Mouse (Mus musculus) intestine, postnatal 0 days (tissue): ENCODE results near the gene Rtraf. TPM values are rescaled to one million over a fixed set of nuclear protein-coding genes. Genes with fewer than 3 reads are reported as not detected.
A peak's percentile ranks its signal among the peaks of the same experiment; 100 is the strongest.
"Not testable (repeated sequence)": the region's sequence is repeated elsewhere in the genome, so short reads cannot be mapped to it uniquely, and the experiment has no call there.

Experiments
- ATAC-seq: fragments of 200-750 bp; cut with Nextera tagmentation; 2 replicates; pipeline ENCODE4 v1.8.0; 2017; ENCODE audit warnings: mild to moderate bottlenecking, moderate TSS enrichment, moderate library complexity
- H3K27ac ChIP-seq: fragments of 300-500 bp; sonication (generic); 2 replicates; pipeline ENCODE4 v1.5.1; 2014; ENCODE audit warnings: mild to moderate bottlenecking, low read depth, low read length, moderate library complexity
- H3K27me3 ChIP-seq: fragments of 300-500 bp; sonication (generic); replicated peaks from 2 replicates; pipeline ENCODE4 v1.6.1; 2014; ENCODE audit warnings: low read length, mixed read lengths; ENCODE audit not compliant: control insufficient read depth, insufficient read depth
- H3K36me3 ChIP-seq: fragments of 300-500 bp; sonication (generic); 2 replicates; pipeline ENCODE4 v1.6.1; 2014; ENCODE audit warnings: mild to moderate bottlenecking, moderate library complexity; ENCODE audit not compliant: control insufficient read depth, insufficient read depth
- H3K4me1 ChIP-seq: fragments of 300-500 bp; sonication (generic); replicated peaks from 2 replicates; pipeline ENCODE4 v1.6.1; 2014; ENCODE audit warnings: antibody characterized with exemption, low read length, mixed read lengths; ENCODE audit not compliant: control insufficient read depth, insufficient read depth
- H3K4me2 ChIP-seq: fragments of 300-500 bp; sonication (generic); replicated peaks from 2 replicates; pipeline ENCODE4 v1.6.1; 2014; ENCODE audit warnings: low read depth, mild to moderate bottlenecking, moderate library complexity
- H3K4me3 ChIP-seq: fragments of 300-500 bp; sonication (generic); 2 replicates; pipeline ENCODE4 v1.5.1; 2014; ENCODE audit warnings: low read depth, low read length
- H3K9ac ChIP-seq: fragments of 300-500 bp; sonication (generic); 2 replicates; pipeline ENCODE4 v1.6.1; 2014; ENCODE audit warnings: mild to moderate bottlenecking, low read depth, low read length
- H3K9me3 ChIP-seq: fragments of 300-500 bp; sonication (generic); 2 replicates; pipeline ENCODE4 v1.6.1; 2016; ENCODE audit warnings: mixed run types; ENCODE audit not compliant: control insufficient read depth
- CTCF ChIP-seq: sonication (generic); IDR thresholded peaks from 2 replicates; pipeline ENCODE4 v1.5.1; 2016; ENCODE audit warnings: low read depth, mild to moderate bottlenecking, control low read depth, antibody characterized with exemption, moderate library complexity
- whole genome bisulfite sequencing: fragments of 180-500 bp; shearing (Covaris S2); extraction: QIAGEN DNeasy Blood & Tissue Kit; methylation state at CpG from one replicate; pipeline ENCODE4 v1.1.7; 2014; 5-methylcytosine and 5-hydroxymethylcytosine counted together
- polyA plus RNA-seq: library from polyadenylated mRNA; unstranded; fragments of >200 nt; fragmentation: Nextera tagmentation; extraction: Ambion mirVana; gene quantifications from 2 replicates; pipeline ENCODE4 v1.2.1, GENCODE M21; 2015

Gene Rtraf
- 209 TPM in 2 replicates for polyA plus RNA-seq

DNA sequence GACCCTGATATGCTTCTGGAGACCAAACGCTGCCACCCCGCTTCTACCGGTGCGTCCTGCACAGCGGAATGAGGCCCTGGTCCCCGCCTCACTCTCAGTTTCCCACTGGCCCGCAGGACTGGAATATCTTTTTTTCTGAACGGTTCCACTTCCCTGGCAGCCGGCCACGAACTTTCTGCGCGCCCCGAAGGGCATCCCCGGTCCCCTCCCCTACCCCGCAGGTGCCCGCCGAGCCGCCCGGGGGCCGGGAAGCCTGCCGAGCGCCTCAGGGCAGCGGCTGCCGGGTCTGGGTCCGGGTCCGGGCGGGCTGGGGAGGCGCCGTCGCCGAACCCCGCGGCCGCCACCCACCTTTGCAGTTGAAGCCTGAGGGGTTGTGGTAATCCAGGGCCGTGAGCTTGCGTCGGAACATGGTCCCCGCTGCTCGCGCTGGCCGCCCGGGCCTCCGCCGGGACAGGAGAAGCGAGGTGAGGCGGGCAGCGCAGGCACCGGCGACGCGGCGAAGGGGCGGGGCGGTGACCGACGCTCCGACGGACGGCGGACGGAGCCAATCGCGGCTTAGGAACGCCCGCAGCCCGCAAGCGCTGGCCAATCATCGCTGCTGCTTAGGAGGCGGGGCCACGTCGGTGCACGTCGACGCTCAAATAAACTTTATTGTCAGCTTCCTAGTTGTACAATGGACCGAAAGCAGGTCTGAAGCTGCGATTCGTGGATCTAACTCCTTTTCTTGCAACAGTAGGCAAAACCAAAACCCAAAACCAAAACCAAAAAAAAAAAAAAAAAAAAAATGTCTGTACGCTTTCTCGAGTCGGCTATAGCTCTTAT, at the start of gene Rtraf:
TSS of gene Rtraf (minus strand) at position 504 of the 822 bp plus-strand sequence.
- peak; percentile 99 for ATAC-seq
- Histone ChIP-seq H3K4me1 (no peaks in the 10 kb centered on the region), H3K4me3 (peak within 1 kb of the TSS; percentile 96), H3K9me3 (no peaks in the 10 kb centered on the region), H3K27ac (peak within 1 kb of the TSS; percentile 80), H3K4me2 (peak within 1 kb of the TSS; percentile 82), H3K36me3 (peaks cover 19% of the 10 kb centered on the region), H3K9ac (peak within 1 kb of the TSS; percentile 90), H3K27me3 (no peaks in the 10 kb centered on the region)
- WGBS, result under 1% methylated on average over 80 of the region's 80 CpGs
- TF ChIP-seq CTCF, result no peak

DNA sequence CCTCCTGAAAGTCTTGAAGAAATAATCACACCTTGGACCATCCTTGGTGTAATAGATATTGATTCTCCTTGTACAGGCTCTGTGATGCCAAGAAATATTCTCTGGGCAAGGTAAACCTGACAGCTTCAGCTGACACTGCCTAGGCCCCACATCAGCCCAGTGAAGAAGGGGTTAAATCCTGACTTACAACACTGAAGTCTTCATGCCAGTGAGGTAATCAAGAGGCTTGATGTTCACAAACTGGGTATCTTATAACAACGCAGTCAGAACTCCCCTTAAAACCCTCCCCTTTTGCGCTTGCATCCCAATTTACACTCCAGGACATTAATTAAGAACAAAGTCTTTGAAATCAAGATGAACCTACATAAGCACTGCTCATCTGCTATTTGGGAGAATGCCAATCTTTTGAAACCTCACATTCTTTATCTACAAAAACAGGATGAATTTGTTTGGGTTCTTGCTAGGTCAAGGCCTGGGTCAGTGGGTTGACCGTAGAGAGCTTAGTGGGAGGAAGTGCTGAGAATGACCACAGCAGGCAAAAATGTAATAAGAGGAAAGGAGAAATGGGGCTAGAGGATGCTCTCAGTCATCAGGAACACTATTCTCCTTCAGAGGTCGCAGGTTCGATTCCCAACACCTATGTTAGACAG, 43.8 kb upstream of the Rtraf start:
- whole genome bisulfite sequencing, result 63% methylated on average over 5 of the region's 5 CpGs
- ATAC-seq, result no peak
- Histone ChIP-seq H3K36me3 (no peaks in the 10 kb centered on the region), H3K4me1 (peaks cover 7% of the 10 kb centered on the region), H3K27ac (no peak overlapping the region), H3K27me3 (no peaks in the 10 kb centered on the region), H3K9me3 (no peaks in the 10 kb centered on the region), H3K4me2 (no peak overlapping the region), H3K4me3 (no peak overlapping the region), H3K9ac (no peak overlapping the region)
- no peak for TF ChIP-seq CTCF

DNA sequence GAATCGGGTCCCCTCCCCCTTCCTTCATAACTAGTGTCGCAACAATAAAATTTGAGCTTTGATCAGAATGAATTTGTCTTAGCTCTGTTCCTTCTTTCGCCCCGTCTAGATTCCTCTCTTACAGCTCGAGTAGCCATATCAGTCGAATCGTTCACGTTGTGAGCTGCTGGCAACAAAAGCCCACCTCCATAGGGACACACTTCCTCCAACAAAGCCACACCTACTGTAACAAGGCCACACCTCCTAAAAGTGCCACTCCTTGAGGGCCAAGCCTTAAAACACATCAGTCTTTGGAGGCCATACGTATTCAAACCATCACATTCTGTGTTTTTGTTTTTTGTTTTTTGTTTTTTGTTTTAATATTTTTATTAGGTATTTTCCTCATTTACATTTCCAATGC, 41.5 kb upstream of the Rtraf start:
- WGBS, result 83% methylated on average over 8 of the region's 9 CpGs
- H3K4me1 ChIP-seq, ATAC-seq: not testable (repeated sequence)

DNA sequence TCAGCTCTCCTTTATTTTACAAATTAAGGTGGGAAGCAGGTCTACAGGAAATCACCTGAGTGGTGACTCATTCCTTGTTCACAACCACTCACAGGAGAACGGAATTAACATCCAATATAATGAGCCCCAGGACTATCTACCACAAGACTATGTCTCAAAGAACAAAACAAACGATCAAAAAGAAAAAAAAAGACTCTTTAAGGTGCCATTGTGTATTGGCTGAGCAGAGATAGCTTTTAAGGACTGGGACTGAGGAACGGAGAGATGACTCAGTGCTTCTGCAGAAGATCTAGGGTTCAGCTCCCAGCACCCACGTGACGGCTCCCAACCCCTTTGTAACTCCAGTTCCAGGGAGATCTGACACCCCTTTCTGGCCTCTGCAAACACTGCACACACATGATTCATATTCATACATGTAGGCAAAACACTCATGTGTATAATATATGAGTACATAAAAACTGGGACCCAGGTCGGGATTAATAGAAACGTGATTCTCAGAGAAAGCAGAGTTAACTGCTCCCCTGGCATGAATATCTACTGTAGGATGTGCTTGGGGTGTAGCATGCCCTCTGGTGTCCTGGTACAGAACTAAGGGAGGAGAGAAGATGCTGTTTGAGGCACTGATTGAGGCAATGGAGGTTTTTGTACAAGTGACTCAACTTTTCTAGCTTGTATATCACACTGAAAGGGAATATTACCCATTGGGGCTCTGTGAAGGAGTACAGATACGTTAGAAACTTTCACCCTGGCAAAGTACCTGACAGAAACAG, 37.9 kb upstream of the Rtraf start:
- H3K9me3 ChIP-seq, result no peaks in the 10 kb centered on the region
- H3K4me3 ChIP-seq, result no peak overlapping the region
- no peak overlapping the region for H3K27ac ChIP-seq
- H3K4me1 ChIP-seq, result no peaks in the 10 kb centered on the region
- no peak overlapping the region for H3K9ac ChIP-seq
- H3K4me2 ChIP-seq, result no peak overlapping the region
- H3K27me3 ChIP-seq, result no peaks in the 10 kb centered on the region
- WGBS, result 82% methylated on average over 8 of the region's 8 CpGs
- no peak for ATAC-seq
- peak; percentile 18; the same call in 1 of the 2 replicates for TF ChIP-seq CTCF
- H3K36me3 ChIP-seq, result no peaks in the 10 kb centered on the region

More for the DNA sequence above, 41.5 kb upstream of the Rtraf start:
- H3K4me2 ChIP-seq, H3K27ac ChIP-seq, H3K27me3 ChIP-seq, H3K9me3 ChIP-seq, H3K4me3 ChIP-seq, H3K36me3 ChIP-seq, H3K9ac ChIP-seq: not testable (repeated sequence)

DNA sequence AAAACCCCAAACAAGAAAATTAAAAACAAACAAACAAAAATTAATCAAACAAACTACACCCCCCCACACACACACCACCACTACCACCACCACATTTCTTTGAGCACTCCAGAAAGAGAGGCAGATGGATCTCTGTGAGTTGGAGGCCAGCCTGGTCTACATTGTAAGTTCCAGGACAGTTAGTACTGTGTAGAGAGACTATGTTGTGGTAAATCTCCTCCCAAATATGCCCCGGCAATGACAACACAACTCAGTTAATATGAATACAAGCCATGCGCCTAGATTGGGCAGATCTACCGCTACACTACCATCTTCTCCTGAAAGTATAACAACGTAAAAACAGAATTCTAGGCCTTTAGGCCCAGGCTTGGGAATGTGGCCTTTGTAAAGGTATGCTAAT, 36.7 kb upstream of the Rtraf start:
- Histone ChIP-seq H3K36me3 (no peaks in the 10 kb centered on the region), H3K27me3 (no peaks in the 10 kb centered on the region), H3K4me1 (no peaks in the 10 kb centered on the region), H3K9ac (no peak overlapping the region), H3K4me2 (no peak overlapping the region), H3K27ac (no peak overlapping the region), H3K4me3 (no peak overlapping the region), H3K9me3 (no peaks in the 10 kb centered on the region)
- ATAC-seq, result no peak
- TF ChIP-seq CTCF, result no peak
- WGBS, result 93% methylated on average over 4 of the region's 4 CpGs
